8 mouse cellular contexts compared by ENCODE assay signal in genomic region chr11:101602491-101602890, GRCm38 (mm10). TPM values are rescaled to one million over a fixed set of nuclear protein-coding genes. Genes with fewer than 3 reads are reported as not detected.
DNase-seq lines count a peak whose midpoint lies in the region; ATAC-seq lines count a peak whose summit lies in the region.
"Had no signal": no experiment of that assay in that cellular context is flagged by ENCODE, and none has a peak within 500 bp of the region (broad histone marks: within the 10 kb centered on the region; RNA-seq: fewer than 3 reads in every experiment).

No protein-coding gene starts in this region.

- H3K36me3 ChIP-seq in midbrain, embryonic 14.5 days (ENCODE audit: control insufficient read depth, insufficient read depth, low read length), result no peaks in the 10 kb centered on the region
- H3K36me3 ChIP-seq in midbrain, embryonic 15.5 days (replicated peaks), result no peaks in the 10 kb centered on the region
- H3K36me3 ChIP-seq: heart, embryonic 15.5 days had no signal

- intact Hi-C loops in gastrocnemius, postnatal 14 days (cut with DNase I; ENCODE audit: low total_unique reads), result no loop called here

- H3K4me1 ChIP-seq in midbrain, embryonic 14.5 days (ENCODE audit: control insufficient read depth, insufficient read depth, low read length), result peaks cover 4% of the 10 kb centered on the region; the same call in 1 of the 2 replicates
- H3K4me1 ChIP-seq in midbrain, embryonic 15.5 days, result peaks cover 6% of the 10 kb centered on the region

- H3K9me3 ChIP-seq in midbrain, embryonic 14.5 days (ENCODE audit: control insufficient read depth, low read length), result no peaks in the 10 kb centered on the region
- no peaks in the 10 kb centered on the region for H3K9me3 ChIP-seq in midbrain, embryonic 15.5 days
- H3K9me3 ChIP-seq: heart, embryonic 15.5 days had no signal

- H3K9ac ChIP-seq in midbrain, embryonic 14.5 days (replicated peaks; ENCODE audit: low read length), result no peak overlapping the region
- no peak overlapping the region for H3K9ac ChIP-seq in midbrain, embryonic 15.5 days
- H3K9ac ChIP-seq: heart, embryonic 15.5 days had no signal

- WGBS in midbrain, embryonic 14.5 days, result 5% methylated on average over 3 of the region's 3 CpGs
- WGBS in midbrain, embryonic 15.5 days, result 24% methylated on average over 3 of the region's 3 CpGs

- no peaks in the 10 kb centered on the region for H3K27me3 ChIP-seq in midbrain, embryonic 14.5 days (ENCODE audit: control insufficient read depth, insufficient read depth, low read length)
- no peaks in the 10 kb centered on the region for H3K27me3 ChIP-seq in midbrain, embryonic 15.5 days (replicated peaks)

- peak; percentile 73 for DNase-seq in midbrain, embryonic 14.5 days
- DNase-seq in adrenal gland, adult 18-20 months (ENCODE audit: low spot score in 2 of 2), result peak; percentile 61 to 63
- peak; percentile 59 for DNase-seq in gastrocnemius, postnatal 14 days
- peak; percentile 79 for DNase-seq in lung, postnatal 10 days
- DNase-seq in thymus, postnatal 36 days, result peak; percentile 28 to 31
- no peak for DNase-seq in layer of hippocampus, adult 18-20 months (ENCODE audit: low spot score in 2 of 2)

- H3K4me3 ChIP-seq in midbrain, embryonic 14.5 days (replicated peaks; ENCODE audit: low read depth, low read length), result no peak overlapping the region
- H3K4me3 ChIP-seq in midbrain, embryonic 15.5 days, result no peak overlapping the region
- H3K4me3 ChIP-seq: heart, embryonic 15.5 days had no signal

- H3K27ac ChIP-seq in midbrain, embryonic 14.5 days (replicated peaks; ENCODE audit: low read depth, low read length), result no peak overlapping the region
- no peak overlapping the region for H3K27ac ChIP-seq in midbrain, embryonic 15.5 days
- H3K27ac ChIP-seq: heart, embryonic 15.5 days had no signal

- H3K4me2 ChIP-seq in midbrain, embryonic 14.5 days (ENCODE audit: low read length), result no peak overlapping the region
- no peak overlapping the region for H3K4me2 ChIP-seq in midbrain, embryonic 15.5 days
- H3K4me2 ChIP-seq: heart, embryonic 15.5 days had no signal

- no peak for ATAC-seq in midbrain, embryonic 14.5 days (ENCODE audit: low FRiP score, low TSS enrichment)
- ATAC-seq in midbrain, embryonic 15.5 days (replicated peaks), result no peak

RNA-seq across cellular contexts. Expression of gene Gm11634, which starts 3.4 kb away (rescaled TPM):
- polyA plus RNA-seq in midbrain, embryonic 14.5 days (2014; fragmentation: Nextera tagmentation; extraction: Ambion mirVana), result not detected in 2 replicates
- not detected in 2 replicates for polyA plus RNA-seq in midbrain, embryonic 15.5 days (2015; fragmentation: Nextera tagmentation; extraction: Ambion mirVana)
- total RNA-seq in adrenal gland, adult 18-20 months (2021), result not detected
- total RNA-seq in gastrocnemius, postnatal 14 days (2021), result not detected
- total RNA-seq in layer of hippocampus, adult 18-20 months (2021), result not detected
- polyA plus RNA-seq: heart, embryonic 15.5 days had no signal

RNA-seq across cellular contexts. Expression of gene Tmem106a, which starts 20.4 kb away (rescaled TPM):
- polyA plus RNA-seq in midbrain, embryonic 14.5 days (2014; fragmentation: Nextera tagmentation; extraction: Ambion mirVana), result 1.2 and 3.5 TPM in 2 replicates
- polyA plus RNA-seq in midbrain, embryonic 15.5 days (2015; fragmentation: Nextera tagmentation; extraction: Ambion mirVana), result 3.1 and 4.5 TPM in 2 replicates
- 10 to 100 TPM; 13.9 to 26.8 TPM for total RNA-seq in adrenal gland, adult 18-20 months (2021)
- total RNA-seq in gastrocnemius, postnatal 14 days (2021), result 1 to 10 TPM; 2.3 to 3.1 TPM
- total RNA-seq in layer of hippocampus, adult 18-20 months (2021), result 1 to 10 TPM; 1.2 to 2.0 TPM

RNA-seq across cellular contexts. Expression of gene Rdm1, which starts 24.5 kb away (rescaled TPM):
- 13.2 and 14.0 TPM in 2 replicates for polyA plus RNA-seq in midbrain, embryonic 14.5 days (2014; fragmentation: Nextera tagmentation; extraction: Ambion mirVana)
- 11.1 and 13.2 TPM in 2 replicates for polyA plus RNA-seq in midbrain, embryonic 15.5 days (2015; fragmentation: Nextera tagmentation; extraction: Ambion mirVana)
- total RNA-seq in adrenal gland, adult 18-20 months (2021), result 10 to 100 TPM; 29.3 to 31.3 TPM
- total RNA-seq in gastrocnemius, postnatal 14 days (2021), result 10 to 100 TPM; 18.0 to 19.8 TPM
- total RNA-seq in layer of hippocampus, adult 18-20 months (2021), result 10 to 100 TPM; 12.0 to 15.0 TPM

RNA-seq across cellular contexts. Expression of gene Nbr1, which starts 50.5 kb away (rescaled TPM):
- 69.2 and 101 TPM in 2 replicates for polyA plus RNA-seq in midbrain, embryonic 14.5 days (2014; fragmentation: Nextera tagmentation; extraction: Ambion mirVana)
- polyA plus RNA-seq in midbrain, embryonic 15.5 days (2015; fragmentation: Nextera tagmentation; extraction: Ambion mirVana), result 102 and 103 TPM in 2 replicates
- 100 to 1,000 TPM; 128 to 165 TPM for total RNA-seq in adrenal gland, adult 18-20 months (2021)
- total RNA-seq in gastrocnemius, postnatal 14 days (2021), result 10 to 100 TPM; 66.3 to 69.0 TPM
- total RNA-seq in layer of hippocampus, adult 18-20 months (2021), result 100 to 1,000 TPM; 134 to 138 TPM

RNA-seq across cellular contexts. Expression of gene Brca1, which starts 50.7 kb away (rescaled TPM):
- 1.6 and 4.1 TPM in 2 replicates for polyA plus RNA-seq in midbrain, embryonic 14.5 days (2014; fragmentation: Nextera tagmentation; extraction: Ambion mirVana)
- 1.5 and 2.8 TPM in 2 replicates for polyA plus RNA-seq in midbrain, embryonic 15.5 days (2015; fragmentation: Nextera tagmentation; extraction: Ambion mirVana)
- total RNA-seq in adrenal gland, adult 18-20 months (2021), result under 1 TPM; 0.80 to 0.96 TPM
- total RNA-seq in gastrocnemius, postnatal 14 days (2021), result under 1 TPM; 0.89 to 0.92 TPM
- total RNA-seq in layer of hippocampus, adult 18-20 months (2021), result 1 to 10 TPM in 1 of 2 experiments, under 1 TPM in 1; 0.56 to 1.0 TPM

Comparison
In these comparisons a context has a peak if more than half of its experiments do, and no peak if none do; other contexts are left out.
1. DNase-seq: peak in midbrain, embryonic 14.5 days (single experiment), adrenal gland, adult 18-20 months (2 of 2), gastrocnemius, postnatal 14 days (single experiment), lung, postnatal 10 days (single experiment) and thymus, postnatal 36 days (2 of 2); none in layer of hippocampus, adult 18-20 months (0 of 2).